Mouse (Mus musculus): Measurements from ENCODE around the gene Rell1. TPM values are rescaled to one million over a fixed set of nuclear protein-coding genes. Genes with fewer than 3 reads are reported as not detected.

The Rell1 gene
- 10 to 100 TPM; 12.1 to 12.8 TPM for total RNA-seq (2021)

- DNase-seq, result peak; percentile 99
- intact Hi-C loops (cut with DNase I), result no loop called here
Observed at GRCm38 (mm10) chr5:63968443-63969415, at the start of gene Rell1. Gene Rell1, minus strand, starts transcription at chr5:63968897.

- intact Hi-C loops (cut with DNase I), result no loop called here
- peak; percentile 47 for DNase-seq
Observed at GRCm38 (mm10) chr5:64012596-64013366, 44.1 kb upstream of the Rell1 start.

DNA sequence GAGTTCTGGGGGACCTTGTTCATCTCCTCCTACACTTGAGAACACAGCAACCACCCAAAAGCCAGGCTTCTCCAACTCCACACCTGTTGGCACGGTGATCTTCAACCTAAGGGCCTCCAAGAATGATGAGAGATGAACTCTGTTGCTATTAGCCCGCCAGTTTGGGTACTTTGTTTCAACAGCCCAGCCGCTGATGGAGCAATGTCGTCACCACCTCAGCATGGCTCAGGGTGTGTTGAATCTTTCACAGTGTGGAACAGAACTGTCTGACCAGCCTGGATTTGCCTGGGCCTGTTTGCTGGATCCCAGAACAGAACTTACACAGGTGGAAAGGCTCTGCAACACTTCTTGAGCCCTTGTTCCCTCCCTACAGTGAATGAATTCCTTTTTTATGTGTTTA is 37.9 kb upstream of the Rell1 start:
- DNase-seq, result no peak
- intact Hi-C loops (cut with DNase I), result no loop called here

DNA sequence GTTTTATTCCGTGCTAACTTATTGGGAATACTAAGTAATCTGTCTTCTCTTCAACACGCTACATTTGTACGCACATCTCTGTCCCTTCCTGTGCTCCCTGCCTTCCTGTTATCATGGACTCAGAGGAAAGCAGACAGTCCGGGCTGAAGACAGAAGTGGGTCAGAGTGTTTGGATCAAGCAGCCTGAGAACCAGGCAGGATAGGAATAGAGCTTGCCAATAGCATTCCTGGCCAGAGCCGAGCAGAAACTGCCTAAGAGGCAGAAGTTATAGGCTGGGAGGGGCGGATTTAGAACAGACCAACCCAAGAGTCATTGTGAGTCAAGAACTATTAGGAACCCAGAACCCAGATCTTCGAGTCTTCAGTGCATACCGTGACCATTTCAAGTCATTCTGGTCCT is 34.6 kb upstream of the Rell1 start:
- intact Hi-C loops (cut with DNase I), result no loop called here
- DNase-seq, result no peak

DNA sequence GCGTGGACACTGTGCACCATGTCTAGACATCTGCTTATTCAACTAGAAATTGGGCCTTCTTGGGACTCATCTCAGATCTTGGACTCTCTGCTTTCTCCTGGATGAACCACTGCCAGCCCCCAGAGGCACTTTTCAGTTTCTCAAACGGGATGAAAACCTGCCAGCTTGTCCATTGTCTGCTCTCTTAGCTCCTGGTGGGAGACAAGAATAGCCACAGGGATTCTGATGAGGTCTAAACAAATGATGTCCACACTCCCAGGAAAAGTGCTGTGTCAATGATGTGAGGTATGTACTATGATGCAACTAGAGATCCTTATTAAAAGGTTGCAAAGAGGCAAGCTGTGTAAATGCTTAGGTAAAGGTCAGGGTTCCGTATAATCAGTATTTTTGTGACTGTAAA is 25.2 kb upstream of the Rell1 start:
- DNase-seq, result no peak

GRCm38 (mm10) chr5:63990675-63991074 is 22.0 kb upstream of the Rell1 start:
- DNase-seq, result no peak
- intact Hi-C loops (cut with DNase I), result no loop called here

More for the DNA sequence above, 25.2 kb upstream of the Rell1 start:
- intact Hi-C loops (cut with DNase I), result no loop called here

GRCm38 (mm10) chr5:63986337-63986736 is 17.6 kb upstream of the Rell1 start:
- no peak for DNase-seq
- intact Hi-C loops (cut with DNase I), result no loop called here

DNA sequence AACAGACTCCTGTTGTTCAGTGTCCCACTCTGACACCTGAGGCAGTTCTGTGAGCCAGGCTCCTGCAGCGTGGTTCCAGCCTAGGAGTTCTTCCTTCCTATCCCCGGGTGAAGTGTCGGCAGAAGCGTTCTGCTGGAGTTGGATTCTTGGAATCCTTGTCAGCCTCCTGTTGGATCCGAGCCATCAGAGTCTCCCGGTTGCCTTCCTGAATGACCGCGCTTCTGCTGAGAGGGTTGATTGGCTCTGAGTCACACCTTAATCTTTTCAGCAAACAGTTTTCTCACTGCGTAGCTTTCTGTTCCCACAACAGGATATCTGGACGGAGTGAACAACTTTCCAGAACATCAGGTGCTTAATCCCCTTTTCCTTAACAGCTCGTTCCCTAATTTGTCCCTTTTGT is 13.6 kb upstream of the Rell1 start:
- intact Hi-C loops (cut with DNase I), result no loop called here
- DNase-seq, result peak; percentile 14

GRCm38 (mm10) chr5:63970991-63971390 is 2.3 kb upstream of the Rell1 start:
- intact Hi-C loops (cut with DNase I), result no loop called here
- no peak for DNase-seq

- intact Hi-C loops (cut with DNase I), result no loop called here
- no peak for DNase-seq
Observed at GRCm38 (mm10) chr5:63970281-63970732, 1.6 kb upstream of the Rell1 start.

DNA sequence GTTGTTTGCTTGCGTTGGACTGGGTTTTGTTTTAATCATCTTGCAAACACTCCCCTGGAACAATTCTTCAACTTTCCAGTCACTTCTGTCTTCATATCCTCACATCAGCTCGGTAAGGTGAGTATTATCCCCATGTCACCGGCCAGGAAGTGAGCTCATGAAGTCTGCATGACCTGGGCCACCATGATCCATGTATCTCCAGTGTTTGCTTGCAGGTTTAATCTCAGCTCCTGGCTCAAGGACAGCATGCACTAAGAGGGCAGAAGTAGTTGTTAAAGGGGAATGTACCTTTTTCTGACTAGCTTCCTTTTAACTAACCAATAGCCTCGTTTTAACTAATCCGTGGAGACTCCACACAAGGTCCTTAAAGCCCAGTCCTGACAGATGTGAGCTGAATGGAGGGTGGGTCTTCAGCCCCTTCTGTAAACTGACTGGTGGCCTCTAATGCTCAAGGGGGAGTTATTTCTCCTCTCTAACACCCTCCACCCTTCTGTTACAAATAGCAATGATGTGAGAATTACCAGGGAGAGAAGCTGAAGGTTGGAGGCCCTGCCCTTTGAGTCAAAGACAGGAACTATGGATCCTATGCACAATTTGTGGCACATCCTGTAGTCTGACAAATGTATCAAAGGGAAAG is 897 bp upstream of the Rell1 start:
- intact Hi-C loops (cut with DNase I), result no loop called here
- DNase-seq, result no peak

GRCm38 (mm10) chr5:63967591-63968141 is 1.0 kb downstream of the Rell1 start:
- no peak for DNase-seq
- intact Hi-C loops (cut with DNase I), result no loop called here

DNA sequence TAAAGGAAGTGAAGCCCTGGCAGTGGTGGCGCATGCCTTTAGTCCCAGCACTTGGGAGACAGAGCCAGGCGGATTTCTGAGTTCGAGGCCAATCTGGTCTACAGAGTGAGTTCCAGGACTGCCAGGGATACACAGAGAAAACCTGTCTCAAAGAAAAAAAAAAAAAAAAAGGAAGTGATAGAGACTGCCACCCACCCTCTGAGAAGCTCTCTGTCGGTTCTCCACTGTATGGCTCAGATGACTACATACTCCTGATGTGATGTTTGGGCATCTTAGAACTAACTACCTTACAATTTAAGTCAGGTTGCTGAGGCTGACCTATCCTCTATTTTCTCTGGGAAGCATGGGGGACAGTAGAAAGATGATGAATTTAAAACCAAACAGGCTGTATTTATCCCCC is 2.3 kb downstream of the Rell1 start:
- DNase-seq, result no peak
- intact Hi-C loops (cut with DNase I), result no loop called here

- intact Hi-C loops (cut with DNase I), result no loop called here
- no peak for DNase-seq
Observed at GRCm38 (mm10) chr5:63965946-63966345, 2.8 kb downstream of the Rell1 start.

- intact Hi-C loops (cut with DNase I), result no loop called here
- DNase-seq, result no peak
Observed at GRCm38 (mm10) chr5:63964576-63964975, 4.1 kb downstream of the Rell1 start.

GRCm38 (mm10) chr5:63961726-63962125 is 7.0 kb downstream of the Rell1 start:
- no peak for DNase-seq
- intact Hi-C loops (cut with DNase I), result no loop called here

DNA sequence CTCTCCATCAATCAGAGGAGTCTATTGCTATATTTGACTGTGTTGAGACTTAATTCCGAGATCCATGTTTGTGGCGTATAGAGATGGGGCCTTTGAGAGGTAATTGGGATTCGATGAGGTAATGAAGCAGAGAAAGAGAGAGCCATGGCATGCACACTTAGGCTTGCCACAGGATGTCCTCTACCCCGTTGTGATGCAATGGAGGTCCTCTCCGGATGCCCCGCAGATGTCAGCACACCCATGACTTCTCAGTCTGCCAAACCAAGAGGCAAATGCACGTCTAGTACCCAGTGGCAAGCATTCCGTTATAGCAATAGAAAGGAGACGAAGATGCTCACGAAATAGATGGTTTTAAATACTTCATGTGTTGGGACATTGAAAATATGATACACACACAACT is 8.1 kb downstream of the Rell1 start:
- intact Hi-C loops (cut with DNase I), result no loop called here
- DNase-seq, result no peak

- intact Hi-C loops (cut with DNase I), result no loop called here
- no peak for DNase-seq
Observed at GRCm38 (mm10) chr5:63958963-63959708, 9.6 kb downstream of the Rell1 start.

- peak; percentile 71 for DNase-seq
- intact Hi-C loops (cut with DNase I), result no loop called here
Observed at GRCm38 (mm10) chr5:63957607-63958006, 11.1 kb downstream of the Rell1 start.

DNA sequence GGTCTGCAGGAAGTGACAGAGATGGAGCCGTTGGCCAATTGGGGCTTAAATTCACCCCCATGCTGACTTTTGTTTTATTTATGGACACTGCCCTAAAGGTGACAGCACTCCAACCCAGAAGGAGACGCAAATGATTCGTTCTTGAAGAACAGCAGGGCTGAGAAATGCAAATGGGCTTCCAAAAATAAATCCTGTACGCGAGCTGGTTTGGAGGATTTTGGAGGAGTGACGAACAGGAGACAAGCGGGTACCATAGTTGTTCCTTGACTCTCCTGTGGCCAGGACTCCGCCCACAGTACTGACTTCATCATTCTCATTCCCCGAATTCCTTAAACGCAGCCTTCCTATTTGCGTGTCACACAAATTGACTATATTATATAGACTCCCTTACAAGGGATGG is 12.3 kb downstream of the Rell1 start:
- intact Hi-C loops (cut with DNase I), result no loop called here
- DNase-seq, result no peak

Data from left cerebral cortex, postnatal 4 days (tissue).